Mouse (Mus musculus): Measurements from ENCODE around the gene Tdrd1. TPM values are rescaled to one million over a fixed set of nuclear protein-coding genes. Genes with fewer than 3 reads are reported as not detected.

Tdrd1 gene
- total RNA-seq, 1 experiment: 0.94 TPM

DNA sequence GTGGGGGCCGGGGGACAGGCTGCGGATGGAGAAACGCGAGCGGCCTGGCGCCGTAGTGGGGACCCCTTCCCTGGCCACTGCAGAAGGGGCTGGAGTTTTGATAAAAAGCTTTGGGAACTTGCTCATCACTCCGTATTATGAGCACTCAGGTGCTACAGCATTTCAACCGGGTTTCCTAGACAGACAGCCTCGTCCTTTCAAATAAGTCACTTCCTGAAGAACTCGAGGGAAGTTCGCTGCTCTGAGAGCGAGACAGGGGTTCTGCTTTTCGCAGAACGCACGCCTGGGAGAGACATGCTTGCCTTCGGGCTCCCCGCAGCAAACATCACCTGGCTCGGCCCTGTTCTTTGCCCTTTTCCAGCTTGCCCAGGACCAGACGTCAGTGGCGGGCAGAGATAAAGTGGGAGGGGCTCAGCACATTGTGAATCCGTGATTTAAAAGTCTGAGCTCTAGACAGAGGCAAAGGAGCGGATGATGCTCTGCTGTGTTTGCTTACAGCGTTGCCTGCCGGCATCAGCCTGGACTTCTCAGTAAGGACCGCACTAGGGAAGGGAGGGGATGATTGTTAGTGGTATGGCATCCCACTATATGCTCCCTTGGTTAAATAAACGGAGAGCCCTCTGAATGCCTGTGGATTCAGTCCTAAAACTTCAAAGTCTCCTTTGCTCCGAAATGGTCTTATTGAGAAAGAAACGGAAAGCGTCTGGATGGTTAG lies 48.7 kb downstream of the Tdrd1 start:
- Histone ChIP-seq H3K4me1 (ENCODE audit: control insufficient read depth in 2 of 2, insufficient read depth in 2 of 2, low read length in 2 of 2, poor library complexity in 1 of 2) (peaks cover 0 to 4% of the 10 kb centered on the region in 2 experiments; a peak in 2 of 4 replicates), H3K9me3 (ENCODE audit: control insufficient read depth, insufficient read depth, low read depth, low read length) (no peaks in the 10 kb centered on the region), H3K9ac (ENCODE audit: insufficient read depth, low read depth, low read length, poor library complexity, severe bottlenecking) (peak overlapping the region; percentile 58), H3K36me3 (ENCODE audit: control insufficient read depth, insufficient read depth, low read length, poor library complexity, severe bottlenecking) (no peaks in the 10 kb centered on the region), H3K27ac (ENCODE audit: insufficient read depth, low read depth, low read length, poor library complexity, severe bottlenecking) (no peak overlapping the region), H3K4me3 (ENCODE audit: insufficient read depth in 1 of 2, low read depth in 1 of 2, low read length in 2 of 2, poor library complexity in 1 of 2, severe bottlenecking in 1 of 2) (peak overlapping the region; percentile 60 to 66)
- TF ChIP-seq ZC3H11A (IDR thresholded peaks at IDR 0.05; ENCODE audit: borderline replicate concordance, low read depth, low read length) (no peak), MAFK (IDR thresholded peaks at IDR 0.05; ENCODE audit: insufficient read depth, low read depth, low read length) (no peak), HCFC1 (IDR thresholded peaks at IDR 0.05; ENCODE audit: borderline replicate concordance, insufficient read depth, low read length) (no peak), CHD2 (IDR thresholded peaks at IDR 0.05; ENCODE audit: low read depth, low read length) (no peak), ZNF384 (IDR thresholded peaks at IDR 0.05; ENCODE audit: low read depth, low read length) (no peak)
- in situ Hi-C loops (cut with MboI; ENCODE audit: low sequenced_read_pairs in 2 of 2, unreplicated experiment in 2 of 2): no loop called here
- DNase-seq (ENCODE audit: low read depth, low spot score): peak; percentile 19

DNA sequence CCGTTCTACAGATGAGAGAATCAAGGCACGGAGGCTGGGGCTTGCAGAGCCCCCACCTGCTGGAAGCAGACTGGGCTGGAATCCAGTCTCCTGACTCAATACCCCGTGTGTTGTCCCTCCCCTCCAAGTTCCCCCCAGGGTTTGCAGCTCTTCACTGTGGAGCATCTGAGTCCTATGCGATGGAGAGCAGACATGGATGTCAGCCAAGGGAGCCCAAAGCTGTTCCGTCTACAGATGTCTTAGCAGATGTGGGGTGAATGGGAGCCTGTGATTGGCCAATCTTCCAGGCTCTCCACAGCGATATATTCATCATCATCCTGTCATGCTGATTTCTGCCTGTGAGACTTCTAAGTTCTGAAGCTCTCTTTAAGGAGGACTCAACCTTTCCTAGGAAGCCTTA lies 51.4 kb downstream of the Tdrd1 start:
- DNase-seq (ENCODE audit: low read depth, low spot score): no peak
- TF ChIP-seq HCFC1 (IDR thresholded peaks at IDR 0.05; ENCODE audit: borderline replicate concordance, insufficient read depth, low read length) (no peak), CHD2 (IDR thresholded peaks at IDR 0.05; ENCODE audit: low read depth, low read length) (no peak), MAFK (IDR thresholded peaks at IDR 0.05; ENCODE audit: insufficient read depth, low read depth, low read length) (no peak), ZC3H11A (IDR thresholded peaks at IDR 0.05; ENCODE audit: borderline replicate concordance, low read depth, low read length) (no peak)
- no peak overlapping the region for H3K9ac ChIP-seq (ENCODE audit: insufficient read depth, low read depth, low read length, poor library complexity, severe bottlenecking)
- H3K4me1 ChIP-seq (ENCODE audit: control insufficient read depth in 2 of 2, insufficient read depth in 2 of 2, low read length in 2 of 2, poor library complexity in 1 of 2): peaks cover 0 to 13% of the 10 kb centered on the region in 2 experiments; a peak in 2 of 4 replicates
- no peaks in the 10 kb centered on the region for H3K36me3 ChIP-seq (ENCODE audit: control insufficient read depth, insufficient read depth, low read length, poor library complexity, severe bottlenecking)
- no peak overlapping the region for H3K27ac ChIP-seq (ENCODE audit: insufficient read depth, low read depth, low read length, poor library complexity, severe bottlenecking)
- in situ Hi-C loops (cut with MboI; ENCODE audit: low sequenced_read_pairs in 2 of 2, unreplicated experiment in 2 of 2): no loop called here
- no peaks in the 10 kb centered on the region for H3K9me3 ChIP-seq (ENCODE audit: control insufficient read depth, insufficient read depth, low read depth, low read length)
- H3K4me3 ChIP-seq (ENCODE audit: insufficient read depth in 1 of 2, low read depth in 1 of 2, low read length in 2 of 2, poor library complexity in 1 of 2, severe bottlenecking in 1 of 2): no peak overlapping the region

DNA sequence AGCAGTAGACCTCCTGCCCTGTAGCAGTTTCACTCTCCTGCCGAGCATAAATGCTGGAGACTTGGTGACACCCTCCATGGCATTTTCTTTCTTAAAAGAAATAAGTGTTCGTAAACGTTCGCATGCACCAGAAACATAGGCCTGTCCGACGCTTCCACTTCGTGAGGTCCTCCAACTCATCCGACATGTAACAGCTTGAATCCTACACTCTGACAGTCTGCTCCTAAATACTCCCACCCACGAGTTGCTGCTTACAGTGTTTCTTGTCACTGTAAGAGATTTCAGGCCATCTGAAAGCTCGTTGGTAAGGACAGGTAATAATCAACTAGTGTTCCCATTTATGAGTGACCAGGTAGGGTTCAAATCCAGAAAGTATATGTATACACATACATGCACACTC lies 61.9 kb downstream of the Tdrd1 start:
- Histone ChIP-seq H3K36me3 (ENCODE audit: control insufficient read depth, insufficient read depth, low read length, poor library complexity, severe bottlenecking) (no peaks in the 10 kb centered on the region), H3K9ac (ENCODE audit: insufficient read depth, low read depth, low read length, poor library complexity, severe bottlenecking) (no peak overlapping the region), H3K27ac (ENCODE audit: insufficient read depth, low read depth, low read length, poor library complexity, severe bottlenecking) (no peak overlapping the region), H3K4me1 (ENCODE audit: control insufficient read depth in 2 of 2, insufficient read depth in 2 of 2, low read length in 2 of 2, poor library complexity in 1 of 2) (no peaks in the 10 kb centered on the region), H3K9me3 (ENCODE audit: control insufficient read depth, insufficient read depth, low read depth, low read length) (no peaks in the 10 kb centered on the region), H3K4me3 (ENCODE audit: insufficient read depth in 1 of 2, low read depth in 1 of 2, low read length in 2 of 2, poor library complexity in 1 of 2, severe bottlenecking in 1 of 2) (no peak overlapping the region)
- no peak for DNase-seq (ENCODE audit: low read depth, low spot score)
- TF ChIP-seq ZC3H11A (IDR thresholded peaks at IDR 0.05; ENCODE audit: borderline replicate concordance, low read depth, low read length) (no peak), HCFC1 (IDR thresholded peaks at IDR 0.05; ENCODE audit: borderline replicate concordance, insufficient read depth, low read length) (no peak), ZNF384 (IDR thresholded peaks at IDR 0.05; ENCODE audit: low read depth, low read length) (no peak), MAFK (IDR thresholded peaks at IDR 0.05; ENCODE audit: insufficient read depth, low read depth, low read length) (no peak), CHD2 (IDR thresholded peaks at IDR 0.05; ENCODE audit: low read depth, low read length) (no peak)
- in situ Hi-C loops (cut with MboI; ENCODE audit: low sequenced_read_pairs in 2 of 2, unreplicated experiment in 2 of 2): no loop called here

DNA sequence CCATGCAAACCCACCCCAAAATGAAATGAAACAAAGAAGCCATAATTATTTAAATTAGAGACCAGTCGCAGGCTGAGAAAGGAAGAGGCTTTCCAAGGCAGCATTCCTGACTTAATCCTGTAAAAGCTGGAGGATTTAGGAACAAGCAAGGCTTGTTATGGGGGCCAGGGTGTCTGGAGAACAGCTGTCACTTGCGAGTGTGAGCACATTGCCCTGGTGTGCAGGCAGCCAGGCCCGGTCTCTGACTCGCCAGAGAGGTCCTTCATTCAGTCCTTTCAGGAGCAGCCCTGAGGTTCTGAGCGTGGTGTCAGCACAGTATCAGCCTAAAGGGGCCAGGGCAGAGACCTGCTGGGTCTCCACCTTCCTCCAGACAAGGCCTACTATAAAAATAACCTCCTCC lies 62.6 kb downstream of the Tdrd1 start:
- no peaks in the 10 kb centered on the region for H3K9me3 ChIP-seq (ENCODE audit: control insufficient read depth, insufficient read depth, low read depth, low read length)
- H3K27ac ChIP-seq (ENCODE audit: insufficient read depth, low read depth, low read length, poor library complexity, severe bottlenecking): no peak overlapping the region
- no peak overlapping the region for H3K9ac ChIP-seq (ENCODE audit: insufficient read depth, low read depth, low read length, poor library complexity, severe bottlenecking)
- no peak for DNase-seq (ENCODE audit: low read depth, low spot score)
- in situ Hi-C loops (cut with MboI; ENCODE audit: low sequenced_read_pairs in 2 of 2, unreplicated experiment in 2 of 2): no loop called here
- no peaks in the 10 kb centered on the region for H3K4me1 ChIP-seq (ENCODE audit: control insufficient read depth in 2 of 2, insufficient read depth in 2 of 2, low read length in 2 of 2, poor library complexity in 1 of 2)
- no peaks in the 10 kb centered on the region for H3K36me3 ChIP-seq (ENCODE audit: control insufficient read depth, insufficient read depth, low read length, poor library complexity, severe bottlenecking)
- no peak overlapping the region for H3K4me3 ChIP-seq (ENCODE audit: insufficient read depth in 1 of 2, low read depth in 1 of 2, low read length in 2 of 2, poor library complexity in 1 of 2, severe bottlenecking in 1 of 2)
- TF ChIP-seq HCFC1 (IDR thresholded peaks at IDR 0.05; ENCODE audit: borderline replicate concordance, insufficient read depth, low read length): no peak
- no peak for TF ChIP-seq CHD2 (IDR thresholded peaks at IDR 0.05; ENCODE audit: low read depth, low read length)
- no peak for TF ChIP-seq ZC3H11A (IDR thresholded peaks at IDR 0.05; ENCODE audit: borderline replicate concordance, low read depth, low read length)
- no peak for TF ChIP-seq MAFK (IDR thresholded peaks at IDR 0.05; ENCODE audit: insufficient read depth, low read depth, low read length)
- TF ChIP-seq ZNF384 (IDR thresholded peaks at IDR 0.05; ENCODE audit: low read depth, low read length): no peak
